Mouse (Mus musculus): ENCODE measurements around the gene Aqp1. TPM values are rescaled to one million over a fixed set of nuclear protein-coding genes. Genes with fewer than 3 reads are reported as not detected.

The Aqp1 gene
- polyA plus RNA-seq (2011; ENCODE audit: insufficient read length, low read depth, missing spikeins) = 23.7 and 50.9 TPM in 2 replicates

DNA sequence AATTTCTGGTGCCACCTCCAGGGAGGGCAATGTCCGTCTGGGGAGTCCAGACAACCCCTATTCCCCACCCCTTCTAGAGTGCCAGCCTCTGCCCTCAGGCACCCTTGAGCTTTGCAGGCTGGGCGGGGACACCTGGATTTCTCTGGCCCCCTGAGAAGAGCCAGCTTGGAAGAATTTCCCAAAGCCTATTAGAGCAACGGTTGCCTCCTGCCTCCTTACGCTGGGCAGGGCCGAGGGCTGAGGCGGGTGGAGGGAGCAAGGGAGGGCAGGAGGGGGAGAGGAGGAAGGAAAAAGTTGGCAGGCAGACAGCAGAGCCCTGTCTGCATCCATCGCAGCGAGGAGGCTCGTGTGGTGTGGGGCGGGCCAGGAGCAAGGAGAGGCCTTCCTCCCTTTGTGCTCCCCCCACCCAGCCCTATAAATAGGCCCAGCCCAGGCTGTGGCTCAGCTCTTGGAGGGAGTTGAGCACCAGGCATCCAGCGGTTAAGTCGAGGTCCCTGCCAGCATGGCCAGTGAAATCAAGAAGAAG lies at the start of gene Aqp1:
Gene Aqp1, plus strand, starts transcription at position 444 of the 526 bp plus-strand sequence.
- TF ChIP-seq POLR2A (IDR thresholded peaks at IDR 0.05; ENCODE audit: low read depth, low read length) = peak; percentile 64
- TF ChIP-seq CTCF (IDR thresholded peaks at IDR 0.05; ENCODE audit: borderline replicate concordance, insufficient read depth, low read length) = no peak
- Histone ChIP-seq H3K4me3 (ENCODE audit: insufficient read depth, low read length) (peak within 1 kb of the TSS; percentile 22), H3K4me1 (ENCODE audit: control insufficient read depth, insufficient read depth, low read length) (peaks cover 4% of the 10 kb centered on the region; the same call in 1 of the 2 replicates), H3K27ac (ENCODE audit: insufficient read depth, low read length) (no peak within 1 kb of the TSS)

DNA sequence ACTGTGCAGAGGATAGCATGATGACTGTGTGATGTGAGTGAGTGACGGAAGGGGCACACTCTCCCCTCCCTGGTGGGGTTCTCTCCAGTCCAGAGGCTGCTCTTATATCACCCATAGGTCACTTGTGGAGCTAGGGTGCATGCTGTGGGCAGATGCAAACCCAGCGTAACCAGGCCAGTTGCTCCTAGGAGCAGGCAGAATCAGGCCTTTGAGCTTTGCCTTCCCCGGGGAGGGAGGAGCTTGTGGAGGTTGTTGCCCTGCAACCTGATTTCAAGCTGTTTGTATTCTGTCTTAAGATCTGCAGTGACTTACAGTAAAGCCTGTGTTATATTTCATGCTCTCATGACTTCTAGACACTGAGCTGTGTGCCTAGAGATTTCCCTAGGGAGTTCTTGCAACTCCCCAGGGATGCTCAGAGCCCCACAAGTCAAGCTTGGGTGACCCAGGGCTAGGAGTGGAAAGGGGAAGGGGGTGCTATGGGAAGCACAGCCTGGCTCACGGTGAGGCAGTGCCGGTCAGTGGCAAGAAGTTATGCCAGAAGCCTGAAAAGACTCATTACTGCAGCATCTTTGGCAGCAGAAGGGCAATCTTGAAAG lies 48.1 kb upstream of the Aqp1 start:
- TF ChIP-seq CTCF (IDR thresholded peaks at IDR 0.05; ENCODE audit: borderline replicate concordance, insufficient read depth, low read length) (no peak), POLR2A (IDR thresholded peaks at IDR 0.05; ENCODE audit: low read depth, low read length) (no peak)
- no peak overlapping the region for H3K4me3 ChIP-seq (ENCODE audit: insufficient read depth, low read length)
- no peaks in the 10 kb centered on the region for H3K4me1 ChIP-seq (ENCODE audit: control insufficient read depth, insufficient read depth, low read length)
- H3K27ac ChIP-seq (ENCODE audit: insufficient read depth, low read length) = no peak overlapping the region

- TF ChIP-seq CTCF (IDR thresholded peaks at IDR 0.05; ENCODE audit: borderline replicate concordance, insufficient read depth, low read length) (no peak), POLR2A (IDR thresholded peaks at IDR 0.05; ENCODE audit: low read depth, low read length) (no peak)
- Histone ChIP-seq H3K4me1 (ENCODE audit: control insufficient read depth, insufficient read depth, low read length) (no peaks in the 10 kb centered on the region), H3K4me3 (ENCODE audit: insufficient read depth, low read length) (no peak overlapping the region), H3K27ac (ENCODE audit: insufficient read depth, low read length) (no peak overlapping the region)
Measured at GRCm38 (mm10) chr6:55294549-55295131, 41.6 kb upstream of the Aqp1 start.

GRCm38 (mm10) chr6:55295325-55295724 lies 40.9 kb upstream of the Aqp1 start:
- Histone ChIP-seq H3K4me3 (ENCODE audit: insufficient read depth, low read length) (no peak overlapping the region), H3K27ac (ENCODE audit: insufficient read depth, low read length) (no peak overlapping the region), H3K4me1 (ENCODE audit: control insufficient read depth, insufficient read depth, low read length) (no peaks in the 10 kb centered on the region)
- TF ChIP-seq CTCF (IDR thresholded peaks at IDR 0.05; ENCODE audit: borderline replicate concordance, insufficient read depth, low read length) = no peak
- TF ChIP-seq POLR2A (IDR thresholded peaks at IDR 0.05; ENCODE audit: low read depth, low read length) = no peak

DNA sequence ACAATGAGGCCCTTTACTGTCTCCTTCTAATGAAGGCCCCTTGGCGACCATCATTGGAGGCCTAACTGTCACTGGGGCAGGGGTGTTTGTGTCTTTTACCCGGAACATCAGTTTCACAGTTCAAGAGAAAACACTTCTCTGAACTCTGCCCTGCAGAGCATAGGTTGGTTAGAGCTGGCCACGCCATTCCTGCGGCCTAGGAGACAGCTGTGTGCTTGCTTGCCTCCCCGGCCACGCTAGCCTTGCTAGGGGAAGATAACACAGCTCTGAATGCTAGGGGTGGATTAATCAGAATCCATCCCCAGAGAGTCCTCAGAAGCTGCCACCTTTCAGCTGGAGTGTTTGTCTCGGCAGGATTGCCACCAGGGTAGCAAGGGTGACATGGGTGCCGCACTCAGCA lies 36.8 kb upstream of the Aqp1 start:
- H3K4me1 ChIP-seq (ENCODE audit: control insufficient read depth, insufficient read depth, low read length) = no peaks in the 10 kb centered on the region
- H3K27ac ChIP-seq (ENCODE audit: insufficient read depth, low read length) = no peak overlapping the region
- TF ChIP-seq POLR2A (IDR thresholded peaks at IDR 0.05; ENCODE audit: low read depth, low read length) (no peak), CTCF (IDR thresholded peaks at IDR 0.05; ENCODE audit: borderline replicate concordance, insufficient read depth, low read length) (no peak)

GRCm38 (mm10) chr6:55299917-55300316 lies 36.3 kb upstream of the Aqp1 start:
- no peak overlapping the region for H3K27ac ChIP-seq (ENCODE audit: insufficient read depth, low read length)
- no peak overlapping the region for H3K4me3 ChIP-seq (ENCODE audit: insufficient read depth, low read length)
- TF ChIP-seq CTCF (IDR thresholded peaks at IDR 0.05; ENCODE audit: borderline replicate concordance, insufficient read depth, low read length) (no peak), POLR2A (IDR thresholded peaks at IDR 0.05; ENCODE audit: low read depth, low read length) (no peak)
- no peaks in the 10 kb centered on the region for H3K4me1 ChIP-seq (ENCODE audit: control insufficient read depth, insufficient read depth, low read length)

More for the DNA sequence above, 36.8 kb upstream of the Aqp1 start:
- H3K4me3 ChIP-seq (ENCODE audit: insufficient read depth, low read length) = no peak overlapping the region

- Histone ChIP-seq H3K4me3 (ENCODE audit: insufficient read depth, low read length) (no peak overlapping the region), H3K4me1 (ENCODE audit: control insufficient read depth, insufficient read depth, low read length) (no peaks in the 10 kb centered on the region), H3K27ac (ENCODE audit: insufficient read depth, low read length) (no peak overlapping the region)
- TF ChIP-seq CTCF (IDR thresholded peaks at IDR 0.05; ENCODE audit: borderline replicate concordance, insufficient read depth, low read length) (no peak), POLR2A (IDR thresholded peaks at IDR 0.05; ENCODE audit: low read depth, low read length) (no peak)
Measured at GRCm38 (mm10) chr6:55300704-55301103, 35.5 kb upstream of the Aqp1 start.

DNA sequence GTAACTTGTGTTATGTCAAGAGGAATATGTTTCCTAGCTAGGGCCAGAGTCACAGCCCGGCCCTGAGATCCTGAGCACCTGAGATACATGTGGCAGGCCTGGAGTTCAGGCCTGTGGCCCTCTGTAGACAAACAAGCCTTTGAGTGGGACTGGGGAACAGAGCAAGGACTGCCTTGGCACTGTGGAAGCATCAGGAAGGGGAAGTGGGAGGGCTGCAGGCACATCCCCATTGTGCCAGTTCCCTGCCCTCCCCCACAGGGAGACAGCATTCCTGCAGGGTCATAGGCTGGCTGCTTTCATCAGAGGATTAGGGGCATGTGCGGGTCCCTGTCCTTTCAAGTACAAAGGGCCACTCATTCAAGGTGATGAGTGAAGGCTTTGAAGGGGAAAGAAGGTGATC lies 26.1 kb upstream of the Aqp1 start:
- no peak overlapping the region for H3K4me3 ChIP-seq (ENCODE audit: insufficient read depth, low read length)
- peaks cover 4% of the 10 kb centered on the region; the same call in 1 of the 2 replicates for H3K4me1 ChIP-seq (ENCODE audit: control insufficient read depth, insufficient read depth, low read length)
- no peak overlapping the region for H3K27ac ChIP-seq (ENCODE audit: insufficient read depth, low read length)
- TF ChIP-seq CTCF (IDR thresholded peaks at IDR 0.05; ENCODE audit: borderline replicate concordance, insufficient read depth, low read length) (no peak), POLR2A (IDR thresholded peaks at IDR 0.05; ENCODE audit: low read depth, low read length) (no peak)

GRCm38 (mm10) chr6:55311962-55312361 lies 24.3 kb upstream of the Aqp1 start:
- Histone ChIP-seq H3K4me3 (ENCODE audit: insufficient read depth, low read length) (no peak overlapping the region), H3K4me1 (ENCODE audit: control insufficient read depth, insufficient read depth, low read length) (peaks cover 4% of the 10 kb centered on the region; the same call in 1 of the 2 replicates), H3K27ac (ENCODE audit: insufficient read depth, low read length) (no peak overlapping the region)
- TF ChIP-seq POLR2A (IDR thresholded peaks at IDR 0.05; ENCODE audit: low read depth, low read length) (no peak), CTCF (IDR thresholded peaks at IDR 0.05; ENCODE audit: borderline replicate concordance, insufficient read depth, low read length) (no peak)

DNA sequence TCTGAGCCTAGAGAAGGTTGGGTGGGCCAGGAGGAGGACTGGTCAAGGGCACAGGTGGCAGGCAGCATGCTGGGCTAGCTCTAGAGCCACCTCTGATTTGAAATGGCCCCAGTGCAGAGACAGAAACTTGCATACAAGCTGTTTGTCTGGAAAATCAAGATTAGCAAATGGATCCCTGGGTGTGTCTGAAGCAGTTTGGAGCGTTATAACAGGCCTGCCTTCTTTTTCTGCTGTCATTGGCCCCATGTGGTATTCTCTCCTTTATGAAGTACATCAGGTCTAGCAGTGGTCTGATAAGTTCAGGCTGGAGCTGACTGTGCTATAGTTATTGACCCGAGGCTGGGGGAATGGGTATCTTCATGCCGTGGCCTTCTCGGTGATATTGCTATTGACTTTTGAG lies 22.3 kb upstream of the Aqp1 start:
- no peak for TF ChIP-seq CTCF (IDR thresholded peaks at IDR 0.05; ENCODE audit: borderline replicate concordance, insufficient read depth, low read length)
- no peak for TF ChIP-seq POLR2A (IDR thresholded peaks at IDR 0.05; ENCODE audit: low read depth, low read length)
- H3K27ac ChIP-seq (ENCODE audit: insufficient read depth, low read length) = no peak overlapping the region
- no peak overlapping the region for H3K4me3 ChIP-seq (ENCODE audit: insufficient read depth, low read length)
- H3K4me1 ChIP-seq (ENCODE audit: control insufficient read depth, insufficient read depth, low read length) = peaks cover 4% of the 10 kb centered on the region; the same call in 1 of the 2 replicates

Data from embryonic fibroblast, embryonic 13.5 days (primary cell).